Mouse (Mus musculus) ES-Bruce4 (cell line): Measurements from ENCODE around the gene Asb6. TPM values are rescaled to one million over a fixed set of nuclear protein-coding genes. Genes with fewer than 3 reads are reported as not detected.

ENCODE experiments used
- H3K27ac ChIP-seq: 2 replicates; pipeline ENCODE4 v1.5.1; 2012; ENCODE audit warnings: low read length, inconsistent platforms; ENCODE audit not compliant: insufficient read depth
- H3K27me3 ChIP-seq: 2 replicates; pipeline ENCODE4 v1.6.1; 2012; ENCODE audit warnings: mild to moderate bottlenecking, low read length, inconsistent platforms; ENCODE audit not compliant: control insufficient read depth, poor library complexity, insufficient read depth, severe bottlenecking
- H3K36me3 ChIP-seq: 2 replicates; pipeline ENCODE4 v1.6.1; 2012; ENCODE audit warnings: inconsistent platforms, mild to moderate bottlenecking, low read length, moderate library complexity; ENCODE audit not compliant: control insufficient read depth, poor library complexity, insufficient read depth, severe bottlenecking
- H3K4me1 ChIP-seq: one replicate; pipeline ENCODE4 v1.8.1; 2011; ENCODE audit warnings: low read length; ENCODE audit not compliant: control insufficient read depth, insufficient read depth
- H3K4me3 ChIP-seq: 2 replicates; pipeline ENCODE4 v1.5.1; 2011; ENCODE audit warnings: low read depth, mild to moderate bottlenecking, low read length
- H3K9ac ChIP-seq: 2 replicates; pipeline ENCODE4 v1.6.1; 2012; ENCODE audit warnings: low read depth, mild to moderate bottlenecking, inconsistent platforms; ENCODE audit not compliant: poor library complexity, severe bottlenecking
- H3K9me3 ChIP-seq: replicated peaks from 2 replicates; pipeline ENCODE4 v1.6.1; 2012; ENCODE audit warnings: mild to moderate bottlenecking, low read length, inconsistent platforms; ENCODE audit not compliant: control insufficient read depth, poor library complexity, insufficient read depth, severe bottlenecking
- CTCF ChIP-seq: IDR thresholded peaks from one replicate; pipeline ENCODE4 v1.8.1; 2011; ENCODE audit warnings: low read depth, low read length
- EP300 ChIP-seq: IDR thresholded peaks from 2 replicates; pipeline ENCODE4 v1.6.1; 2011; ENCODE audit warnings: low read depth, low read length; ENCODE audit not compliant: insufficient read depth
- POLR2A ChIP-seq: IDR thresholded peaks from one replicate; pipeline ENCODE4 v1.8.1; 2011; ENCODE audit warnings: low read length; ENCODE audit not compliant: insufficient read depth
- polyA plus RNA-seq: library from polyadenylated mRNA; stranded (reverse); fragments of >200 nt; gene quantifications from 2 replicates; pipeline ENCODE4 v1.2.4, GENCODE M21; 2011; ENCODE audit warnings: low read depth; ENCODE audit not compliant: missing spikeins, insufficient read depth, insufficient read length

Asb6 gene
- polyA plus RNA-seq, 1 experiment = 18.4 TPM

DNA sequence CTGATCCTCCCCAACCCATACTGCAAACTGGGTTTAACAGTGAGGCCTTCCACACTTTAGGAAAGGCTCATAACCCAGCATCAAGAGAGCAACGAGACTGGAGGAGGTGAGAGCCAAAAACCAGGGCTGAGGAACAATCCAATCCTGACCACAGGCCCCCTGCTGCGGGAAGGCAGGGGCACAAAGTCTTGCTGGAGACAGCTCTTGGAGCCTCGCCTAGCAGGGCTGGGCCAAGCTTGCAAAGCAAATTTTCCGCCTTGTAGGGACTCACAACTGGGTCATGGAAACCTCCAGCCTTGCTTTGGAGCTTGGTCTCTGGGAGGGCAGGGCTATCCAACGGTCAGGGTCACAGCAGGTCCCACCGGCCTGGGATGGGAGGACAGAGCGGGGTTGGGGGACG, 40.7 kb upstream of the Asb6 start:
- H3K27me3 ChIP-seq = no peaks in the 10 kb centered on the region
- H3K36me3 ChIP-seq = no peaks in the 10 kb centered on the region
- H3K9me3 ChIP-seq = no peaks in the 10 kb centered on the region
- H3K4me1 ChIP-seq = peaks cover 3% of the 10 kb centered on the region
- TF ChIP-seq EP300 = no peak
- no peak for TF ChIP-seq CTCF
- TF ChIP-seq POLR2A = no peak
- H3K4me3 ChIP-seq = no peak overlapping the region
- no peak overlapping the region for H3K9ac ChIP-seq
- no peak overlapping the region for H3K27ac ChIP-seq

DNA sequence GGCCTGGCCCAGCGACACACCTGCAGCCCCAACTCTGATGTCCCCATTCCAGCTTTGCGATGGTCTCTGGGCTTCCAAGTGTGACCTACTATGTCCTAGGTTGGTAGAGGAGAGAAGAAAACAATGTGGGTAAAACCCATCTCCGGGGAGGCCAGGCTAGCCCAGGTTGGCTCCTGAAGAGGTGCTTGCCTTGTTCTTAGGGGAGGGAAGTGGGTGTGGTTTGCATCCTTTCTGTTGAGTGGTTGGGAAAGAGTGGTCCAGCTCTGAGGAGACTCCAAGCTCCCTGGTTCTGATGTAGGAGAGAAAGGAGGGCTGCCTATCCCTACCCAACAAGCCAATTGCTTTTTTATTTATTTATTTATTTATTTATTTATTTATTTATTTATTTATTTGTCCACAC, 35.3 kb upstream of the Asb6 start:
- peak overlapping the region; percentile 23 for H3K4me3 ChIP-seq
- H3K27ac ChIP-seq = no peak overlapping the region
- H3K36me3 ChIP-seq = no peaks in the 10 kb centered on the region
- H3K27me3 ChIP-seq = no peaks in the 10 kb centered on the region
- H3K9ac ChIP-seq = peak overlapping the region; percentile 27
- peaks cover 2% of the 10 kb centered on the region for H3K4me1 ChIP-seq
- TF ChIP-seq CTCF = no peak
- TF ChIP-seq POLR2A = no peak
- TF ChIP-seq EP300 = no peak
- H3K9me3 ChIP-seq = no peaks in the 10 kb centered on the region

DNA sequence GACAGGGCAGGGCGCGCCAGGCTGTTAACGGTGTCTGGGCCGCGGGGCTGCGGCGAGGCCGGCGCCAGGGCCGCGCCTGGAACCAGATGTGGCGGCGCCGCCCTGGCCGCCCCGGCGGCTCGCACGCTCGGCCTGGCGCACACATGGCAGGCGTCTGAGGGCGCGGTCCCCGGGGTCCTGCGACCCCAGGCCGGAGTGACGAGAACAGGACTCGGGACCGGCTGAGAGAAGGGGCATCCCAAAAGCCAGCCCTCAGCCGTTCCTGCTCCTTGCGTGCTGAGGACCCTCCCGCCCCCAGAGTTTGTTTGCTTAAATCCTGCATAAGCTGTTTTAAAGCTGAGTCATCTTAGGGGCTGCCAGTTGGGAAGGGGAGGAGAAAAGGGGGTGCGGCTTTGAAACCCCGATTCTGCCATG, 34.8 kb upstream of the Asb6 start:
- Histone ChIP-seq H3K9me3 (no peaks in the 10 kb centered on the region), H3K4me1 (peaks cover 2% of the 10 kb centered on the region), H3K27ac (no peak overlapping the region), H3K9ac (peak overlapping the region; percentile 27), H3K4me3 (peak overlapping the region; percentile 47), H3K27me3 (no peaks in the 10 kb centered on the region), H3K36me3 (no peaks in the 10 kb centered on the region)
- TF ChIP-seq CTCF (no peak), POLR2A (no peak), EP300 (no peak)

DNA sequence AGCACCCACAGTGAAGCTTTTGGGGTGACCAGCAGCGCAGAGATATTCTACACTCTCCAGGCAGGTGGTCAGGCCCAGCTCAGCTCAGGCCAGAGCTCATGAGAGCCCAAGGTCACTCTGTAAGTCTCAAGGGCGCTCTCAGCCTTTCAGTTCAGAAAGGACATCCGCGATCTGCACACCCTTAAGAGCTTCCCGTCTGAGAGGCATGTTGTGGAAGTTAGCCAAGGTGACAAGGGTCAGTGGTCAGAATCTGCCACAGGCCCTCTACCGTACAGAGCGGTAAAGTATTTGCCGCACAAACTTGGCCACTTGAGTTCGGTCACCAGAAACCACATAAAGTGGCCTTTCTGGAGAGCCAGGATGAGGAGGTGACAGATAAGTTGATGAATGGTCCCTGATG, 33.4 kb upstream of the Asb6 start:
- no peaks in the 10 kb centered on the region for H3K27me3 ChIP-seq
- H3K9ac ChIP-seq = no peak overlapping the region
- H3K4me3 ChIP-seq = no peak overlapping the region
- H3K36me3 ChIP-seq = no peaks in the 10 kb centered on the region
- H3K9me3 ChIP-seq = no peaks in the 10 kb centered on the region
- H3K27ac ChIP-seq = no peak overlapping the region
- no peak for TF ChIP-seq EP300
- no peak for TF ChIP-seq CTCF
- no peak for TF ChIP-seq POLR2A
- H3K4me1 ChIP-seq = peaks cover 2% of the 10 kb centered on the region

DNA sequence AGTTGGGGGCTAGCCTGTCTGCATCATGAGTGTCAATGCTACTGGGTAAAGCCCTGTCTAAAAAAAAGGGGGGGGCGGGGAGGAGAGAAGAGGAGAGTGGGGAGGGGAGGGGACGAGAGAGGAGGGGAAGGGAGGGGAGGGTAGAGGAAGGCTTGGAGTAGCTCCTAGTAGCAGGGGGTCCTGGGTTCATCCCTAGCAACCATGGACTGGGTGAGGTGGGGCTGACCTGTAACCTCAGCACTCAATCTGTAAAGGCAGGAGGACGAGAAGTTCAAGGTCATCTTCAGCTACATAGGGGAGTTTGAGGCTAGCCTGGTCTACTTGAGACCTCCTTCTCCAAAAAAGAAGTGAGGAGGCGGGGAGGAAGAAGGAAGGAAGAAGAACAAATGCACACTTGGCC, 31.9 kb upstream of the Asb6 start:
- peaks cover 2% of the 10 kb centered on the region for H3K4me1 ChIP-seq
- H3K36me3 ChIP-seq = no peaks in the 10 kb centered on the region
- H3K9ac ChIP-seq = no peak overlapping the region
- TF ChIP-seq EP300 (no peak), CTCF (no peak), POLR2A (no peak)
- no peaks in the 10 kb centered on the region for H3K9me3 ChIP-seq
- H3K27ac ChIP-seq = no peak overlapping the region
- no peak overlapping the region for H3K4me3 ChIP-seq
- H3K27me3 ChIP-seq = no peaks in the 10 kb centered on the region

DNA sequence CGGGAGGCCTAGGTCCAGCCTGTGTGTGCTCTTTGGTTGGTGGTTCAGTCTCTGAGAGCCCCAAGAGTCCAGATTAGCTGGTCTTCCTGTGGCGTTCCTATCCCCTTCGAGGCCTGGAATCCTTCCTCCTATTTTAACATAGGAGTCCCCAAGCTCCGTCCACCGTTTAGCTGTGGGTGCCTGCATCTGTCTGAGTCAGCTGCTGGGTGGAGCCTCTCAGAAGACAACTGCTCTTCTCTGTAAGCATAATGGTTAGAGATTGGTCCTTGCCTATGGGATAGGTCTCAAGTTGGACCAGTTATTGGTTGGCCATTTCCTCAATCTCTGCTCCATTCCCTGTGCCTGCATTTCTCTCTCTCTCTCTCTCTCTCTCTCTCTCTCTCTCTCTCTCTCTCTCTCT, 29.6 kb upstream of the Asb6 start:
- peaks cover 2% of the 10 kb centered on the region for H3K4me1 ChIP-seq
- H3K4me3 ChIP-seq = no peak overlapping the region
- H3K27me3 ChIP-seq = no peaks in the 10 kb centered on the region
- H3K36me3 ChIP-seq = no peaks in the 10 kb centered on the region
- no peak overlapping the region for H3K27ac ChIP-seq
- no peak overlapping the region for H3K9ac ChIP-seq
- TF ChIP-seq POLR2A (no peak), CTCF (no peak), EP300 (no peak)
- no peaks in the 10 kb centered on the region for H3K9me3 ChIP-seq
